Mouse (Mus musculus): Measurements from ENCODE around the gene Vmn2r21. TPM values are rescaled to one million over a fixed set of nuclear protein-coding genes. Genes with fewer than 3 reads are reported as not detected.
"Not testable (repeated sequence)": the region's sequence is repeated elsewhere in the genome, so short reads cannot be mapped to it uniquely, and the experiment has no call there.

Gene Vmn2r21
- not detected in 2 replicates for total RNA-seq (2015; ENCODE audit: low replicate concordance)
- not detected in 2 replicates for total RNA-seq (2017; ENCODE audit: low replicate concordance)

- not testable (repeated sequence) for ATAC-seq (replicated peaks; ENCODE audit: low FRiP score, poor library complexity, severe bottlenecking)
These were observed at the start of gene Vmn2r21 for GRCm38 (mm10) chr6:123533306-123533705. Gene Vmn2r21, minus strand, starts transcription at chr6:123533406.

GRCm38 (mm10) chr6:123574698-123575097 is 41.5 kb upstream of the Vmn2r21 start:
- not testable (repeated sequence) for ATAC-seq (replicated peaks; ENCODE audit: low FRiP score, poor library complexity, severe bottlenecking)

GRCm38 (mm10) chr6:123539755-123540154 is 6.5 kb upstream of the Vmn2r21 start:
- ATAC-seq (replicated peaks; ENCODE audit: low FRiP score, poor library complexity, severe bottlenecking): peak; percentile 83

GRCm38 (mm10) chr6:123522263-123523011 is 10.8 kb downstream of the Vmn2r21 start:
- 0 out of 2 replicates have a peak, but pooled peaks have one; percentile 23 for ATAC-seq (replicated peaks; ENCODE audit: low FRiP score, poor library complexity, severe bottlenecking)

GRCm38 (mm10) chr6:123473045-123473444 is 60.2 kb downstream of the Vmn2r21 start:
- ATAC-seq (replicated peaks; ENCODE audit: low FRiP score, poor library complexity, severe bottlenecking): not testable (repeated sequence)

GRCm38 (mm10) chr6:123472458-123472987 is 60.7 kb downstream of the Vmn2r21 start:
- ATAC-seq (replicated peaks; ENCODE audit: low FRiP score, poor library complexity, severe bottlenecking): not testable (repeated sequence)

- ATAC-seq (replicated peaks; ENCODE audit: low FRiP score, poor library complexity, severe bottlenecking): 0 out of 2 replicates have a peak, but pooled peaks have one; percentile 19
These were observed 64.6 kb downstream of the Vmn2r21 start for GRCm38 (mm10) chr6:123468651-123469050.

Other genes starting within 250 kb of the Vmn2r21 start
- gene Clec4e, start 243.5 kb downstream of the Vmn2r21 start, total RNA-seq (2015; ENCODE audit: low replicate concordance): 7.9 and 10.5 TPM in 2 replicates
- gene Clec4e, start 243.5 kb downstream of the Vmn2r21 start, total RNA-seq (2017; ENCODE audit: low replicate concordance): 6.0 and 6.1 TPM in 2 replicates
- gene Vmn2r19, start 225.1 kb downstream of the Vmn2r21 start, total RNA-seq (2015; ENCODE audit: low replicate concordance): not detected in 2 replicates
- gene Vmn2r19, start 225.1 kb downstream of the Vmn2r21 start, total RNA-seq (2017; ENCODE audit: low replicate concordance): not detected in 2 replicates
- gene Vmn2r20, start 115.3 kb downstream of the Vmn2r21 start, total RNA-seq (2015; ENCODE audit: low replicate concordance): not detected in 2 replicates
- gene Vmn2r20, start 115.3 kb downstream of the Vmn2r21 start, total RNA-seq (2017; ENCODE audit: low replicate concordance): not detected in 2 replicates
- not detected in 2 replicates for gene Vmn2r22, start 117.3 kb upstream of the Vmn2r21 start, total RNA-seq (2015; ENCODE audit: low replicate concordance)
- not detected in 2 replicates for gene Vmn2r22, start 117.3 kb upstream of the Vmn2r21 start, total RNA-seq (2017; ENCODE audit: low replicate concordance)
- not detected in 2 replicates for gene Vmn2r23, start 169.3 kb upstream of the Vmn2r21 start, total RNA-seq (2015; ENCODE audit: low replicate concordance)
- not detected in 2 replicates for gene Vmn2r23, start 169.3 kb upstream of the Vmn2r21 start, total RNA-seq (2017; ENCODE audit: low replicate concordance)
- not detected in 2 replicates for gene Vmn2r24, start 245.5 kb upstream of the Vmn2r21 start, total RNA-seq (2015; ENCODE audit: low replicate concordance)
- gene Vmn2r24, start 245.5 kb upstream of the Vmn2r21 start, total RNA-seq (2017; ENCODE audit: low replicate concordance): not detected in 2 replicates